Mouse (Mus musculus): ENCODE data around the gene Rilpl1. TPM values are rescaled to one million over a fixed set of nuclear protein-coding genes. Genes with fewer than 3 reads are reported as not detected.
"Not testable (repeated sequence)": the region's sequence is repeated elsewhere in the genome, so short reads cannot be mapped to it uniquely, and the experiment has no call there.

The Rilpl1 gene
- polyA plus RNA-seq, 1 experiment from 2014 or later, result 26.1 TPM

- no peak overlapping the region for H3K27ac ChIP-seq (ENCODE audit: low read depth, low read length)
- ATAC-seq (ENCODE audit: low FRiP score, low TSS enrichment), result no peak
- WGBS, result 87% methylated on average over 6 of the region's 6 CpGs
- H3K9me3 ChIP-seq (ENCODE audit: control insufficient read depth, low read length), result no peaks in the 10 kb centered on the region
- H3K4me1 ChIP-seq (ENCODE audit: control insufficient read depth, insufficient read depth, low read length), result no peaks in the 10 kb centered on the region
- no peak overlapping the region for H3K4me2 ChIP-seq (replicated peaks; ENCODE audit: low read depth, low read length)
- H3K27me3 ChIP-seq (ENCODE audit: control insufficient read depth, insufficient read depth, low read length), result no peaks in the 10 kb centered on the region
- no peak overlapping the region for H3K4me3 ChIP-seq (ENCODE audit: low read length)
- peaks cover 12% of the 10 kb centered on the region; the same call in 1 of the 2 replicates for H3K36me3 ChIP-seq (ENCODE audit: control insufficient read depth, insufficient read depth, low read length)
- no peak overlapping the region for H3K9ac ChIP-seq (ENCODE audit: low read depth, low read length)
Observed at GRCm38 (mm10) chr5:124470591-124471171, 60.5 kb downstream of the Rilpl1 start.

- Histone ChIP-seq H3K27me3 (ENCODE audit: control insufficient read depth, insufficient read depth, low read length) (no peaks in the 10 kb centered on the region), H3K4me3 (ENCODE audit: low read length) (no peak overlapping the region)
- WGBS, result 96% methylated on average over 6 of the region's 6 CpGs
Observed at GRCm38 (mm10) chr5:124469486-124469885, 61.7 kb downstream of the Rilpl1 start.

GRCm38 (mm10) chr5:124468365-124468764 lies 62.8 kb downstream of the Rilpl1 start:
- 92% methylated on average over 7 of the region's 7 CpGs for WGBS
- H3K36me3 ChIP-seq (ENCODE audit: control insufficient read depth, insufficient read depth, low read length), result peaks cover 16% of the 10 kb centered on the region; the same call in 1 of the 2 replicates
- no peak overlapping the region for H3K27ac ChIP-seq (ENCODE audit: low read depth, low read length)
- no peaks in the 10 kb centered on the region for H3K4me1 ChIP-seq (ENCODE audit: control insufficient read depth, insufficient read depth, low read length)
- ATAC-seq (ENCODE audit: low FRiP score, low TSS enrichment), result no peak
- H3K4me3 ChIP-seq (ENCODE audit: low read length), result no peak overlapping the region
- no peaks in the 10 kb centered on the region for H3K9me3 ChIP-seq (ENCODE audit: control insufficient read depth, low read length)
- H3K27me3 ChIP-seq (ENCODE audit: control insufficient read depth, insufficient read depth, low read length), result no peaks in the 10 kb centered on the region
- no peak overlapping the region for H3K9ac ChIP-seq (ENCODE audit: low read depth, low read length)
- no peak overlapping the region for H3K4me2 ChIP-seq (replicated peaks; ENCODE audit: low read depth, low read length)

More at GRCm38 (mm10) chr5:124469486-124469885, 61.7 kb downstream of the Rilpl1 start:
- H3K4me2 ChIP-seq (replicated peaks; ENCODE audit: low read depth, low read length), result no peak overlapping the region
- no peak overlapping the region for H3K9ac ChIP-seq (ENCODE audit: low read depth, low read length)
- ATAC-seq (ENCODE audit: low FRiP score, low TSS enrichment), result no peak
- peaks cover 12% of the 10 kb centered on the region; the same call in 1 of the 2 replicates for H3K36me3 ChIP-seq (ENCODE audit: control insufficient read depth, insufficient read depth, low read length)
- H3K9me3 ChIP-seq (ENCODE audit: control insufficient read depth, low read length), result no peaks in the 10 kb centered on the region
- H3K4me1 ChIP-seq (ENCODE audit: control insufficient read depth, insufficient read depth, low read length), result no peaks in the 10 kb centered on the region
- no peak overlapping the region for H3K27ac ChIP-seq (ENCODE audit: low read depth, low read length)

GRCm38 (mm10) chr5:124467766-124468165 lies 63.4 kb downstream of the Rilpl1 start:
- H3K36me3 ChIP-seq (ENCODE audit: control insufficient read depth, insufficient read depth, low read length), result peaks cover 20% of the 10 kb centered on the region; the same call in 1 of the 2 replicates
- H3K9me3 ChIP-seq (ENCODE audit: control insufficient read depth, low read length), result no peaks in the 10 kb centered on the region
- WGBS, result 86% methylated on average over 1 of the region's 1 CpGs
- no peaks in the 10 kb centered on the region for H3K27me3 ChIP-seq (ENCODE audit: control insufficient read depth, insufficient read depth, low read length)
- no peak overlapping the region for H3K4me3 ChIP-seq (ENCODE audit: low read length)
- no peaks in the 10 kb centered on the region for H3K4me1 ChIP-seq (ENCODE audit: control insufficient read depth, insufficient read depth, low read length)
- no peak overlapping the region for H3K27ac ChIP-seq (ENCODE audit: low read depth, low read length)
- H3K9ac ChIP-seq (ENCODE audit: low read depth, low read length), result no peak overlapping the region
- no peak for ATAC-seq (ENCODE audit: low FRiP score, low TSS enrichment)
- no peak overlapping the region for H3K4me2 ChIP-seq (replicated peaks; ENCODE audit: low read depth, low read length)

GRCm38 (mm10) chr5:124464905-124465304 lies 66.3 kb downstream of the Rilpl1 start:
- H3K9ac ChIP-seq (ENCODE audit: low read depth, low read length), result no peak overlapping the region
- no peaks in the 10 kb centered on the region for H3K4me1 ChIP-seq (ENCODE audit: control insufficient read depth, insufficient read depth, low read length)
- H3K27me3 ChIP-seq (ENCODE audit: control insufficient read depth, insufficient read depth, low read length), result no peaks in the 10 kb centered on the region
- ATAC-seq (ENCODE audit: low FRiP score, low TSS enrichment), result no peak
- no peak overlapping the region for H3K4me2 ChIP-seq (replicated peaks; ENCODE audit: low read depth, low read length)
- no peaks in the 10 kb centered on the region for H3K9me3 ChIP-seq (ENCODE audit: control insufficient read depth, low read length)
- H3K27ac ChIP-seq (ENCODE audit: low read depth, low read length), result no peak overlapping the region
- no peak overlapping the region for H3K4me3 ChIP-seq (ENCODE audit: low read length)
- peaks cover 46% of the 10 kb centered on the region for H3K36me3 ChIP-seq (ENCODE audit: control insufficient read depth, insufficient read depth, low read length)

- Histone ChIP-seq H3K4me1 (ENCODE audit: control insufficient read depth, insufficient read depth, low read length) (no peaks in the 10 kb centered on the region), H3K27ac (ENCODE audit: low read depth, low read length) (no peak overlapping the region), H3K27me3 (ENCODE audit: control insufficient read depth, insufficient read depth, low read length) (no peaks in the 10 kb centered on the region), H3K36me3 (ENCODE audit: control insufficient read depth, insufficient read depth, low read length) (peaks cover 54% of the 10 kb centered on the region), H3K4me2 (replicated peaks; ENCODE audit: low read depth, low read length) (no peak overlapping the region), H3K9ac (ENCODE audit: low read depth, low read length) (no peak overlapping the region), H3K9me3 (ENCODE audit: control insufficient read depth, low read length) (no peaks in the 10 kb centered on the region), H3K4me3 (ENCODE audit: low read length) (no peak overlapping the region)
- no peak for ATAC-seq (ENCODE audit: low FRiP score, low TSS enrichment)
- 85% methylated on average over 5 of the region's 5 CpGs for WGBS
Observed at GRCm38 (mm10) chr5:124463462-124463861, 67.7 kb downstream of the Rilpl1 start.

- no peak for ATAC-seq (ENCODE audit: low FRiP score, low TSS enrichment)
- H3K9ac ChIP-seq (ENCODE audit: low read depth, low read length), result no peak overlapping the region
- no peak overlapping the region for H3K4me3 ChIP-seq (ENCODE audit: low read length)
- no peak overlapping the region for H3K4me2 ChIP-seq (replicated peaks; ENCODE audit: low read depth, low read length)
- peaks cover 56% of the 10 kb centered on the region for H3K36me3 ChIP-seq (ENCODE audit: control insufficient read depth, insufficient read depth, low read length)
- 89% methylated on average over 8 of the region's 8 CpGs for WGBS
- H3K27ac ChIP-seq (ENCODE audit: low read depth, low read length), result no peak overlapping the region
- no peaks in the 10 kb centered on the region for H3K9me3 ChIP-seq (ENCODE audit: control insufficient read depth, low read length)
- no peaks in the 10 kb centered on the region for H3K4me1 ChIP-seq (ENCODE audit: control insufficient read depth, insufficient read depth, low read length)
- no peaks in the 10 kb centered on the region for H3K27me3 ChIP-seq (ENCODE audit: control insufficient read depth, insufficient read depth, low read length)
Observed at GRCm38 (mm10) chr5:124462297-124463025, 68.7 kb downstream of the Rilpl1 start.

- not testable (repeated sequence) for H3K27me3 ChIP-seq (ENCODE audit: control insufficient read depth, insufficient read depth, low read length); H3K4me2 ChIP-seq (replicated peaks; ENCODE audit: low read depth, low read length); H3K9ac ChIP-seq (ENCODE audit: low read depth, low read length); H3K4me3 ChIP-seq (ENCODE audit: low read length); H3K9me3 ChIP-seq (ENCODE audit: control insufficient read depth, low read length); H3K27ac ChIP-seq (ENCODE audit: low read depth, low read length); H3K4me1 ChIP-seq (ENCODE audit: control insufficient read depth, insufficient read depth, low read length); ATAC-seq (ENCODE audit: low FRiP score, low TSS enrichment)
- peaks cover 71% of the 10 kb centered on the region for H3K36me3 ChIP-seq (ENCODE audit: control insufficient read depth, insufficient read depth, low read length)
- WGBS, result 89% methylated on average over 14 of the region's 14 CpGs
Observed at GRCm38 (mm10) chr5:124460922-124461321, 70.3 kb downstream of the Rilpl1 start.

- no peak overlapping the region for H3K9ac ChIP-seq (ENCODE audit: low read depth, low read length)
- no peak overlapping the region for H3K4me2 ChIP-seq (replicated peaks; ENCODE audit: low read depth, low read length)
- no peak for ATAC-seq (ENCODE audit: low FRiP score, low TSS enrichment)
- H3K27me3 ChIP-seq (ENCODE audit: control insufficient read depth, insufficient read depth, low read length), result no peaks in the 10 kb centered on the region
- H3K4me3 ChIP-seq (ENCODE audit: low read length), result no peak overlapping the region
- 0 out of 2 replicates have a peak, but pooled peaks cover 5% of the 10 kb centered on the region for H3K4me1 ChIP-seq (ENCODE audit: control insufficient read depth, insufficient read depth, low read length)
- H3K36me3 ChIP-seq (ENCODE audit: control insufficient read depth, insufficient read depth, low read length), result peaks cover 92% of the 10 kb centered on the region
- no peaks in the 10 kb centered on the region for H3K9me3 ChIP-seq (ENCODE audit: control insufficient read depth, low read length)
- WGBS, result 91% methylated on average over 6 of the region's 6 CpGs
- H3K27ac ChIP-seq (ENCODE audit: low read depth, low read length), result no peak overlapping the region
Observed at GRCm38 (mm10) chr5:124456762-124457161, 74.4 kb downstream of the Rilpl1 start.

Measured in kidney, embryonic 14.5 days (tissue).